Mouse (Mus musculus) urinary bladder, adult 2 months (tissue): ENCODE measurements at regions not wholly inside any gene's neighbourhood (a gene's known extent, or its start where the extent isn't known, plus 50 kb on each side); places are given as distances from the start of the nearest gene placed in this dataset.

Source experiments
- DNase-seq: peaks from one replicate; pipeline ENCODE4 v3.0.0; 2022; ENCODE audit warnings: low spot score

GRCm38 (mm10) chr4:95105424-95105823, 53.4 kb upstream of the Jun start:
- no peak for DNase-seq

GRCm38 (mm10) chr4:95105926-95106622, 54.1 kb upstream of the Jun start:
- no peak for DNase-seq

- DNase-seq: no peak
Observed at GRCm38 (mm10) chr4:95106881-95107665, 55.1 kb upstream of the Jun start.

GRCm38 (mm10) chr4:95108811-95109210, 56.8 kb upstream of the Jun start:
- DNase-seq: no peak

GRCm38 (mm10) chr4:95110828-95111227, 58.8 kb upstream of the Jun start:
- DNase-seq: no peak

- no peak for DNase-seq
Observed at GRCm38 (mm10) chr4:95117158-95117681, 65.2 kb upstream of the Jun start.

GRCm38 (mm10) chr4:95120876-95121275, 68.9 kb upstream of the Jun start:
- DNase-seq: no peak

- no peak for DNase-seq
Observed at GRCm38 (mm10) chr4:95125346-95125745, 73.3 kb upstream of the Jun start.

GRCm38 (mm10) chr4:95127970-95128369, 75.9 kb upstream of the Jun start:
- DNase-seq: no peak

GRCm38 (mm10) chr4:95133815-95134214, 81.8 kb upstream of the Jun start:
- no peak for DNase-seq

- no peak for DNase-seq
Observed at GRCm38 (mm10) chr4:95134611-95135010, 82.6 kb upstream of the Jun start.

- DNase-seq: no peak
Observed at GRCm38 (mm10) chr4:95137413-95138143, 85.6 kb upstream of the Jun start.

GRCm38 (mm10) chr4:95138676-95139075, 86.7 kb upstream of the Jun start:
- no peak for DNase-seq

- DNase-seq: no peak
Observed at GRCm38 (mm10) chr4:95141253-95141652, 89.2 kb upstream of the Jun start.

- DNase-seq: no peak
Observed at GRCm38 (mm10) chr4:95143130-95143529, 91.1 kb upstream of the Jun start.

GRCm38 (mm10) chr4:95143668-95144067, 91.6 kb upstream of the Jun start:
- DNase-seq: no peak

GRCm38 (mm10) chr4:95144440-95144839, 92.4 kb upstream of the Jun start:
- no peak for DNase-seq

GRCm38 (mm10) chr4:95146268-95146667, 94.2 kb upstream of the Jun start:
- DNase-seq: no peak

- DNase-seq: no peak
Observed at GRCm38 (mm10) chr4:95148665-95149064, 96.6 kb upstream of the Jun start.

- DNase-seq: no peak
Observed at GRCm38 (mm10) chr4:95151678-95152077, 99.7 kb upstream of the Jun start.

- DNase-seq: no peak
Observed at GRCm38 (mm10) chr4:95152431-95153115, 100.6 kb upstream of the Jun start.
